Mouse (Mus musculus): Measurements from ENCODE around the gene Tmem50b.

GRCm38 (mm10) chr16:91543619-91544018 lies 54.0 kb downstream of the Tmem50b start:
- no peak for TF ChIP-seq CTCF (IDR thresholded peaks at IDR 0.05; ENCODE audit: control insufficient read depth, insufficient read depth, insufficient replicate concordance, low read depth, low read length)
- no peak for TF ChIP-seq POLR2A (IDR thresholded peaks at IDR 0.05; ENCODE audit: control insufficient read depth, low read depth, low read length)

Data from testis, adult 2 months (tissue).